Mouse (Mus musculus) cerebellum, adult (tissue): Measurements from ENCODE around the gene Fam196a.

ENCODE experiments used
- ATAC-seq: cut with Nextera tagmentation; 2 replicates; pipeline ENCODE4 v1.9.2; 2017; ENCODE audit warnings: mild to moderate bottlenecking, moderate library complexity, mixed read lengths; ENCODE audit not compliant: insufficient number of reproducible peaks, low FRiP score, low TSS enrichment

The Fam196a gene

DNA sequence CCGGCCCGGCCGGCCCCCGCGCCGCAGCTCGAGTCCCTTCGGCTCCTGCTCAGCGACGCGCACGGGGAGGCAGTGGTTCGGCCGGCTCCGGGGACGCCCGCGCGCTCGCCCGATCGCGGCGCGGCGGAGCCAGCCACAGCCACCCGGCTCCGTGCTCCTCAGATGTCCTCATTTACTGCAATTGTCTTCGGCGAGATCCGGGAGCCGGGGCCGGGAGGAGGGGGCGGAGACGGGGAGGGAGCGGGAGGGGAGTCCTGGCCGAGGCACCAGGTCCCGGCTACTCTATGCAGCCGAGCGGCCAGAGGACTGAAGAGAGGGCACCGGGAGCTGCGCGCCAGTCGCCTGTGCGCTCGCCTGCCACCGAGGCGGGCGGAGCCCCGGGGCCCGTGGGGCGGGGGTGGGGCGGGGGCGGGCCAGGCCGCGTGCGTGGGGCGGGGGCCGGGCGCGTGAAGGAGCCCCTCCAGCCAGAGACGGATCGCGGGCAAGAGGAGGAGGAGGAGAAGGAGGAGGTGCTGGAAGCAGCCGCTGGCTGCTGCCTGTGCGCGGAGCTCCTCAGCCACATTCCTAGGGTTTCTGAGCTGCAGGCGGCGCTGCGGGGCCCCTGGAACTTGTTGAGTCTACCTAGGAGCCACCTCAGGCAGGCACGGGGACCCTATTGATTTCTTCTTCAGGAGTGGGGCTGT, at the start of gene Fam196a:
Gene Fam196a, minus strand, starts transcription at position 504 of the 683 bp plus-strand sequence.
- 0 out of 2 replicates have a peak, but pooled peaks have one; percentile 36 for ATAC-seq

DNA sequence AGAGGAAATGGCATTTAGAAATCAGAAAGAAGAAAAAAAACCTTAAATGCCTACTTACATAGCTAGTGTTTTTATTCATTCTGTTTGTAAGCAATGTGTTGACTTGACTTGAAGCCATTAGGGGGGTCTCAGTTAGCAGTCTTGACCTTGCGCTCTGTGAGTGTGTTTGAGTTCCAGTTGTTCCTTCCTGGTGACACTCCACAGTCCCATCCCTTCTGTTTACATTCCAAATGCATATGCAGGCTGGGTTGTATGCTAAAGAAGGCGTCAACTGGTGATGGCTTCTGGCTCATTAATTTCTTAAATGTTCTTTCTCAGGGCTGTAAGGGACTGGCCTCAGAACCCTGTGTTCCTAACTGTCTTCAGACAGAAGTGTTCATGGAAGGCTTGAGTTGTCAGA, 23.4 kb upstream of the Fam196a start:
- no peak for ATAC-seq

DNA sequence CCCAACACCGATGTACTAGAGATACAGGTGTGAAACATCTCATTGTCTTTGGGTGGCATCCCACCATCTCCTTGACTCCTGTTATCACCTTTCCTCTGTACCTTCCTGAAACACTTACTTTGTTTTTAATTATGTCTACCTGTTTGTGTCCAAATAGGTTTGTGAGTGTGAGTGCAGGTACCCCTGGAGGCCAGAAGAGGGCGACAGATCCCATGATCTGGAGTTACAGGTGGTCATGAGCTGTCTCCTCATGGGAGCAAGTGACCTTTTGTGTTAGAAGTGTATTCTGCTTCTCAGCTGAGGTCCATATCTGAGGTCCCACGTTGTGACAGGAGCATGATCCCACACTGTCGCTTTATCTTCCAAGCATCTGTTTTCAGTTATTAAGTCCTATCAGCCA, 22.6 kb upstream of the Fam196a start:
- no peak for ATAC-seq

DNA sequence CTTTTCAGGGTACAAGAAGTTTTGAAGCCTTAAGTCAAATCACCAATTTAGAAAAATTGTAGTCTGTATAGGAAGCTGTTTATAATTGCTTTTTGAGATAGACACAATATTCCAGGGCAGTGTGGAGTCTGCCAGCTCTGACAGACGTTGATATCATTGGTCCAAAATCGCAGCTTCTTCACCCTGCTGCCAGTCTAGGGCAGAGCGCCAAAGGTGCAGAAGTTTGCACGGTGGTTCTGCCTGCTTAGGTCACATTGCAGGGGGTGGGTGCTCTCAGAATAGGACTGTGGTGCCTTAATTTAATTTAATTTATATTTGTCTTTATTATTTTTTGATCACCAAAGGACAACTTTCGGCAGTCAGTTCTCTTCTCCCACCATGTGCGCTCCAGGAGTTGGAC, 20.9 kb upstream of the Fam196a start:
- no peak for ATAC-seq

DNA sequence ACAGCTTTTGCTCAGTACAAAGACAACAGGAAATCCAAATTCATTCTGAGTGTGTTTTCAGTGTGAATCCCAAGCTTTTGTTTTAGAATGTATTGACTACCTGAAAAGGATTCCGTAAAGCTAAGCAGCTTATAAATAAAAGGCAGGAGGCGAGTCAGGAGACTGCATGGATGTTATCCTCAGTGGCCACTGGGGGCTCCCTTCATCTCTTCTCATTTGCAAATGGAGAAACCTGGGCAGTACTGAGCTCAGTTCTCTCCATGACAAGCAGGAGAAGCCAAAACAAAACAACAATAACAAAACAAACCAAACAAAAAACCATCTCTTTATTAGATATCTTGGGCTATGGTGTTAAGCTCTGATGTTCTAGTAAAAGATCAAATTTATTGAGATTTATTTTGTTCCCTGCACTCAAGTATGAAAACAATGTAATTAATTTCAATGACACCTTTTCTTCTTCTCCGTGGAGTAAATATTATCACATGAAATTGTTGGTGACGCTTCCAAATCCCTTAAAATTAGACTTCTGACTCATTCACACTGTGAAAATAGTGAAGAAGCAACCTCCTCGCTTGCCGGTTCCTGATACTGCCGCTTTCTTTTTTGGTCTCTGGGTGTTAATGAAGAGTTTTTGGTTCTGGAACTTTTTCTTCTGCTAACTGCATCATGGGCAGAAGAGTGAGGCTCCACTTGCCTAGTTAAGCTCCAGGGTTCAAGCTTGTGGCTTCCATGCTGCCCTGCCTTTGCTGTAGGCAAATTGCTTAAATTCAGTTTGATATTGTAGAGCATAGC, 7.9 kb upstream of the Fam196a start:
- ATAC-seq = no peak

DNA sequence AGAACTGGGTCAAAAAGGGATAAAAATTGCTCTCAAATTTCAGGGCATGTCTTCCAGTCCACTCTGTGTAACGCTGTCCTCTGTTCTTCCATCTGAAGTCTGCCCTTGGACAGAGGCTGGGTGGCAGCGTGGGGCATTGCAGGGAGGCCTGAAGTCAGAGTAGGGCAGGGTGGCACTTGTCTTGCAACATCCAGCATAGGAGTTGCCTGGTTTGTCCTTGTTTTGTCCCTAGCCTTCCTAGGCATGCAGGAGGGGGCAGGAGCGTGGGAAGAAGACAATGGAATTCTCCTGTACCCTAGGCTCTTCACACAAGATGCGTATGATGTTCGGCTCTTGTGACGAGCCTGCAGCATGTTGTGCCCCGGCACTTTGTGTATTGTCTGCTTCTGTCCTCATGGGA, 5.5 kb upstream of the Fam196a start:
- no peak for ATAC-seq

DNA sequence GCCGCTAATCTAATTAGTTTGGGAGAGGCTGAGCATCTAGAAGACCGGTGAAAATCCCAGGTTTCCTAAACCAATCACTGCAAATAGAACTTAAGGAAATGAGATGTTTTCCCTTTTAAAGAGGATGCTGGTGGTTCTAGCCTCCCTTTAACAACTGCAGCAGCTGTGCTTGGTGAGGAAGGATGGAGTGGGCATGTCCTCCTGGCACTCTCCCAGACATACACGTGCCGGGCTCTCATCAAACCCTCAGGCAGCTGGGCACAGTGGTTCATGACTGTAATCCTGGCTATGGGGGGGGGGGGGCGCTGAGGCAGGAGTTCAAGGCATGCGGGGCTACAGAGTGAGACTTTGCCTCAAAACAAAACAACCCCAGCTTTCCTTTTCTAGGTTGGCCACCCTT, 4.8 kb upstream of the Fam196a start:
- ATAC-seq = no peak

DNA sequence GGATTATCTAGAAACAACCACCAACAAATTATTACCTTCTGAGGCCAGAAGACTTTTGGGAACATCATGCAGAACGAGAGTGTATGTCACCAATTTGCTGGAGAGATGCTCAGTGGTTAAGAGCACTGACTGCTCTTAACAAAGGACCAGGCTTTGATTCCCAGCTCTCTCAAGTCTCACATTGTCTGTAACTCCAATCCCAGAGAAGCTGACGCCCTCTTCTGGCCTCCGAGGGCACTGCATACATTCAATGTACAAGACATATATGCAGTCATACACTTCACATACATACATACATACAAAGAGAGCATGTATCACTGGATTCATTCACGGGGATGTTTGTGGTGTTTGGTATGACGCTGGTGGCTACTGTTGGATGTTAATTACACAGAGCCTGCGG, 3.7 kb upstream of the Fam196a start:
- no peak for ATAC-seq

DNA sequence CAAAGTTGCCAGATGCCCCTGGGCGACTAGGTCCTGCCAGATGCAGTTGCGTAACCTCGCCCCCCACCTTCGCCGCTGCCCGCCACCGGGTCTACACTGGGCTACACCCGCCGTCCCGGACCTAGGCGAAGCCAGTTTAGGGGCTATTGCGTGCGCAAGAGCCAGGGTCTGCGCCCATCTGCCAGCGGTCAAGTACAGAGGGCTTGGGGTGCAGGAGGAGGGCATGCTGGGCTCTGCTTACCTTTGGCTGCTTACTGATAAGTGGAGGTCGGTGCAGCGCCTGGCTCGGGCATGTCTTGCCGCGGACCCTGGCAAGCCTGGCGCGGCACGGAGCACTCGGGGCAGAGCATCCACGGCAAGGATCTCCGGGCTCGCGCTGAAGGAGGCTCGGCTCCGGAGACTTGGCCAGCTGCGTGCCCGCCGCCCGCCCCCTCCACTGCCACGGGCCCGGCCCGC, 731 bp downstream of the Fam196a start:
- no peak for ATAC-seq

DNA sequence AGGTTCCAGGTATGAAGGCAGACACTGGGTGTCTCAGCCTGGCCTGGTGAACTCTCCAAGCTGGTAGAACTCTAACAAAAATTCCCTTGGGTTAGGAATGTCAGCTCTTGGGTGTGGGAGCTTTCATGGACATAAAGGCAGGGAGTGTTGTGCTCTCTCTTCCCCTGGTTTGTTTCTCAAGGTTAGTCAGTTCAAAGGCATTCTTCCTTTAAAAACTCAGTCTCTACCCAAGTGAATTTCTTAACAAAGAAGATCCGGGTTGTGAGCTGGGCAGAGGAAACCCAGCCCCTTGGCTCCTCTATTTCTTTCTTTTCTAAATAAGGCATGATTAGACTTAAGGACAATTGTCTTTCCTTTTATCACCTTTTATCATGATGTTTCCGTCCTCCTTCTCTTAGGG, 6.3 kb downstream of the Fam196a start:
- no peak for ATAC-seq

DNA sequence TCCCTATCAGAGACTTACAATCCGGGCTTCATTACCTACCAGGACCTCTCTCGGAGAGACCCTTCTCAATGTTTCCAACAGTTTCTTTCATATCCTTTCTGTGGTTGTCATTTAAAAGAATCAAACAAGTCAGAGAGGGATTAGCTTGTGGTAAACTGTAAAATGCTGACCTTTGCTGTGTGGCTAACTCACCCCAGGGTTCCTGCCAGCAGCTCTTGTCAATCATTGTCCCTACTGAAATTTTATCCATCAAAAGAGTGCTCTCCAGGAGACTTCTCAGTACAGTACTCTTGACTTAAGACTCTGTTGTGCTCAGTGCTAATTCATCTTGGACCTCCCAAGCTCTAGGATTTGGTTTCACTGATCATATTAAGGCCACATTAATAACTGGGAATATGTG, 36.2 kb downstream of the Fam196a start:
- no peak for ATAC-seq

DNA sequence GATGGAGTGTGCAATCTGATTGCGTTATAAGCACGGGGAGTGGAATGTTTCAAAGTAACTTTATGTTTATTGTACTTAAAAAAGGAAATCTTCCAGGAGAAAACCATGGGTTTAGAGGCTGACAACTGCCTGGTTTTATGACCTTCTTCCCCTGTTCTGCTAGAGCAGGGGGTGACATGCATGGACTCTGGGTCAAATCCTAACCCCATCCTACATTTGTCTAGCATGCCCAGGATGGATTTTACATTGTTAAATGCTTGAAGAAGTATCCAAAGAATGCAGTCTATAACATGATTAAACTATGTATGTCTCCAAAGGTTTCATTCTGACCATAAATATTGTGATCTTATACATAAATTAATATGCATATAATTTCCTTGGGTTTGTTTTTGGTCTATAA, 38.8 kb downstream of the Fam196a start:
- no peak for ATAC-seq

DNA sequence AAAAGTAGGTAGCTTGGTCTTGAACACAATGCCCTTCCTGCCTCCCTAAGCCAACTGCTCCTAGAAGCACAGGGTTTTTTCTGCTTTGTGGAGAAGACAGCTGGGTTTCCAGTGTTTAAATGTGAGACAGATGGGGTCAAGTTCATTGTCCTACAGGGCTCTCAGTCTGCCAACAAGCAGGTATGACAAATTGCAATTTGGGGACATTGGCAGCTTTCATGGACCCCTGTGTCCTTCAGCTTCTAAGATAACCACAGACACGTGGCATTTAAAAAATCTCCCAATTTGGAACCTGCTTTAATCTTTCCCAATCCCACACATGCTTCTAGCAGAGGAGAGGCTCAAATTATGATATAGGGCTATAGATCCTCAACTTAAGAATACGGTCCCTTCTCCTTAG, 43.6 kb downstream of the Fam196a start:
- ATAC-seq = no peak

DNA sequence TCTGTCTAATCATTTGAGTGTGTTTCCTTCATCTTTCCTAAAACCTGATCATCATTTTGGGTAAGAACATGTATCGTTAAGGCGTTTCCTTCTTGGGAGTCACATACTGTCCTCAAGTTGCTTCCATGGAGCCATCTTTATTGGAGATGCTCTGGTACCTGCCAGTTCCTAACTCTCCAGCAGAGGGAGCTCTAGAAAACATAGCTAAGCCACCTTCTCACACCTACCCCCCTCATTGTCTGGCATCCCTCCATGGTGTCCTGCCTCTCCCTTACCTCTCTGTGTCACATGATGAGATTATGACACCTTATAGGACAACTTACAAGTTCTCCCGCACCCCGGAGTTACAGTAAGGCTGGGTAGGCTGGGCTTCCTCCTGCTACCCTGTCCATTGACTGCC, 45.3 kb downstream of the Fam196a start:
- ATAC-seq = no peak

DNA sequence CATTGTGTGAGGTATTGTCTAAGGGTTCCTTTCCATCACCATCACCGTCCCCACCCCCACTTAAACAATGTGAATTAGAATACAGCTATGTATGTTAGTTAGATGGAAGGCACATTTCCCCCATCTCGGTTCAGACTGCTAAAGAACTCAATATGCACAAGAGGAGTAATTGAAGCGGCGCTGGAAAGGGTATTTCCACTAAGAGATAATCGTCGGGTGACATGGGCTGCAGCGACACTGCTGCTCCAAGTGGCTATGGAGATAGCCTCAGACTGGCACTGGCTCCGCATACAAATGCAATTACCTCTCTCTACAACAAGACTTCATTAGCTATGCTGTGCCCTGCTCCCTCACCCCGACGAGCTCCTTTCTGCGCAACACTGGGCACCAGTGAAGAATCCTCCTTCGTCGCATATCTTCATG, 45.8 kb downstream of the Fam196a start:
- no peak for ATAC-seq

DNA sequence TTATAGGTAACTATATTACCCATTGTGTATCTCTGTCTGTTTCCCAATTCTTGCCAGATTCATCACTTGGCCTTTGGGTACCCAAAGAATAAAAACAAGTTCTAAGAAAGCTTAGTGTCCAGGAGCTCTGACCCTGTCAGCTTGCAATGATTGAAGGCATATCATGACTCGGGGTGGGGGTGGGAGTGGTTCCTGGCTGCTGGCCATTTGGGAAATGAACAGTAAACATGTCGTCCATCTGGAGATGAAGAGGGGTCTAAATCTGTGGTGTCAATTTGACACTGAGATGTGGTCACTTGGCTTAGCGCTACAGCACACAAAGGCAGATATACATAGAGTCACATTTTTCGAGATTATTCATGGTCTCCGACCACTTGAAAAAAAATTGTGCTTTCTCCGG, 54.7 kb downstream of the Fam196a start:
- ATAC-seq = no peak

DNA sequence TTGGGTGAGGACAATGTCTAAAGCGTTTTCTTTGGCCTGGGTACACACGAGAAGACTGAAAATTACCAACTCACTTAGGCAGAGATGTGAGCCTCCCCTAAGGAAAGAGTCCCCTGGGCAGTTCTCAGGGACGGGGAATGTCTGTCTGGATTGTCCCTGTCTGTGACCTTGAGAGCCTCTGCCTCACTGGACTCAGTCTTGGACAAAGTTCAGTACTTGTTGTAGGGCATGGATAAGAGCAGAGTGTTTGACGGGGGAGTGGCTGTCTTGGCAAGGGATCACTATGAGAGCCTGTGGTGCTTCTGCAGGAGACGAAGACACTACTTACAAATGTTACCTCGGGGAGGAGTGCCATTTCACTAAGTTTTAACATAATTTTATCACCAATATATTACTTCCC, 57.8 kb downstream of the Fam196a start:
- ATAC-seq = no peak

DNA sequence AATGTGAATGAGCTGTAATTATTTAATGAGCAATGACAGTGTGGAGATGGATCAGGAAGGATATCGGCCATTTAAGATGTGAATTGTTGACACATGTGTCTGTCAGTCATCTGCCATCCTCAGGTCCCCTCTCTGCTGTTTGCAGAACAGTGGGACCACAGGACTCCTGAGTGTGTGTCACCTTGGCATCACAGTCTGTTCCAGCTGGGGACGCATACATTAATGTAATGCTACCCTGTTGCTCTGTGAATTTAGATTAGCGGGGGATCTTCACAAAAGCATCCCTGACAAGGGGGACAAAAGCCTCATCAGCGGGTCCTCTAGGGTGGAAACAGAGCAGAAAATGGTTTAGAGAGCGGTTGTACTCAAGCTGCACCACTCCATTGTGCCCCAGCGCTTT, 59.2 kb downstream of the Fam196a start:
- ATAC-seq = no peak

DNA sequence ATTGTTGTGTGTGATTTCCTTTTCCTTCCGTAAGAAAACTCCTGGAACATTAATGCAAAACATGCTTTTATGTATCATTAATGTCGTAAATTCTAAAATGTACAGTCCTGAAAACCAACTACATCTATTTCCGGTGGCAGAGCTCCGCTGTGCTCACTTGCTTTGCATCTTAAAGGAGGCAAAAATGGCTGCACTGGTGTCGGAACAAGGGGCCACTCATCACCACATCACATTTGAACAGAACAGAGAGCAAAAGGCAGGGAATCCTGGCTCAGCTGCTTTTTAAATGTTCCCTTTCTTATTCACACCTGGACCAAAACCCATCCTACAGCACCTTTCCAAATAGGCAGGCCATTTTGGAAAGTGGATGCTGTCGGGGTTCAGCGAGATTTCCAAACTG, 65.2 kb downstream of the Fam196a start:
- ATAC-seq = no peak

DNA sequence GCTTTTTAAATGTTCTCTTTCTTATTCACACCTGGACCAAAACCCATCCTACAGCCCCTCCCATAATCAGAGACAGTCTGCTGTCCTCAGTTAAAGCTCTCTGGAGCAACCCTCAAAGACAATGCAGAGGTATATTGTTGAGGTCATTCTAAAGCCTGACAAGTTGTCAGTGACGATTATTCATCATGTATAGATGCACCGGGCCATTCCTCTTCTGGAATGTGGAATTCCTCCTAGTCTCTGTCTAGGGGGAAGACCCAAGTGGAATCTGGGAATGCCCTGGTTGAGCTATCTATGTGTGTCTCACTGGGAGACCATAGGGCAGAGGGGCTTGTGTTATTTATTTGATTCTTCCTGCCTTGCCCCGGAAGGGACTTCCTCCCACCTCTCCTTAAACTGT, 65.7 kb downstream of the Fam196a start:
- ATAC-seq = no peak

DNA sequence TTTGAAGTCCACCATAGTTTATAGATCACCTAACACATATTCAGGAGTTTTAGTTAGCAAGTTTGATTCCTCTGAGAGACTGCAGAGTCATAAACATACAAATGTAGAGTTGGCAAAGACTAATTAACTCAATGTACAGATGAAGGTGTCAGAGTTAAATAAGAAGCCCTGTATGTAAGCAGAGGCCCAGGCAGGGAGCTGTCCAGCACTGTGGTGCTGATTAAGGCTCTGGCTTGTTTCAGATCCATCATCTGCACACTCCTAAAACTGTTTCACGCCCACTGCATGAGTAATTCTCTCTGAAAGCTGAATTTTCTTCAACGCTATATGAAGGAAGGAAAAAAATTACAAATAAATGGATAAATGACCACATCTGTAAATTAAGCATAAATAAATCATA, 74.1 kb downstream of the Fam196a start:
- no peak for ATAC-seq

DNA sequence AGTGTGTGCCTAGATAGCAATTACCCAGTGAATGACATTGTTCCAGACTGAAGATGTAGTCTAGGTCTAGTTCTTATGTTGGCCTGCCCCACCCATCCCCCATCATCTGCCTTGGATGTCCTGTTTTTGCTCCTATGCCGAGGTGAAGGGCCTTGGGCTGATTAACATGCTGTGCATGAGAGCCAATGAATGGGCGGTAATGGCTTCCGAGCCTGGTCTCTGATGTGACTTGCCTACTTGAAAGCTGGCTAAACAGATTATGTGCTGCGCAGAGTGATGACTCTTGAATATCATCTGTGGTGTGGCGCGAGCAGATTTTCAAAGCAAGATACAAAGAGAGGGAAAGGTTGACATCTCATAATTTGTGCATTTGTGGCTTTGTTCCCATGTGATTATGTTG, 76.2 kb downstream of the Fam196a start:
- no peak for ATAC-seq
